Mouse (Mus musculus) limb, embryonic 11.5 days (tissue): Measurements from ENCODE around the gene Klk1b1. TPM values are rescaled to one million over a fixed set of nuclear protein-coding genes. Genes with fewer than 3 reads are reported as not detected.

ENCODE experiments used
- polyA plus RNA-seq: library from polyadenylated mRNA; unstranded; fragments of >200 nt; fragmentation: Nextera tagmentation; extraction: Ambion mirVana; gene quantifications from 2 replicates; pipeline ENCODE4 v1.2.1, GENCODE M21; 2014

Gene Klk1b1
- polyA plus RNA-seq, 1 experiment from 2014 or later, result not detected

Other genes starting within 250 kb of the Klk1b1 start
- gene Klk12, start 197.9 kb upstream of the Klk1b1 start, polyA plus RNA-seq, result not detected in 2 replicates
- gene Klk11, start 192.1 kb upstream of the Klk1b1 start, polyA plus RNA-seq, result not detected in 2 replicates
- 0.15 TPM in 1 of 2 replicates, not detected in the other for gene Klk10, start 185.7 kb upstream of the Klk1b1 start, polyA plus RNA-seq
- gene Klk9, start 174.9 kb upstream of the Klk1b1 start, polyA plus RNA-seq, result not detected in 2 replicates
- gene Klk8, start 169.2 kb upstream of the Klk1b1 start, polyA plus RNA-seq, result 15.8 and 16.1 TPM in 2 replicates
- 0.23 TPM in 1 of 2 replicates, not detected in the other for gene Klk7, start 155.5 kb upstream of the Klk1b1 start, polyA plus RNA-seq
- gene Klk6, start 142.3 kb upstream of the Klk1b1 start, polyA plus RNA-seq, result 0.24 TPM in 1 of 2 replicates, not detected in the other
- not detected in 2 replicates for gene Klk5, start 124.8 kb upstream of the Klk1b1 start, polyA plus RNA-seq
- 0.16 TPM in 2 replicates for gene Klk4, start 85.6 kb upstream of the Klk1b1 start, polyA plus RNA-seq
- gene Klk15, start 33.0 kb upstream of the Klk1b1 start, polyA plus RNA-seq, result not detected in 2 replicates
- gene Klk1b8, start 16.1 kb upstream of the Klk1b1 start, polyA plus RNA-seq, result not detected in 2 replicates
- gene Klk1b9, start 9.3 kb downstream of the Klk1b1 start, polyA plus RNA-seq, result not detected in 2 replicates
- not detected in 2 replicates for gene Klk1b11, start 29.1 kb downstream of the Klk1b1 start, polyA plus RNA-seq
- gene Klk1b26, start 45.4 kb downstream of the Klk1b1 start, polyA plus RNA-seq, result not detected in 2 replicates
- not detected in 2 replicates for gene Klk1b27, start 85.5 kb downstream of the Klk1b1 start, polyA plus RNA-seq
- not detected in 2 replicates for gene Klk1b21, start 135.6 kb downstream of the Klk1b1 start, polyA plus RNA-seq
- gene Klk1b22, start 145.9 kb downstream of the Klk1b1 start, polyA plus RNA-seq, result not detected in 2 replicates
- gene Klk1b16, start 170.0 kb downstream of the Klk1b1 start, polyA plus RNA-seq, result not detected in 2 replicates
- gene Klk1b24, start 221.5 kb downstream of the Klk1b1 start, polyA plus RNA-seq, result not detected in 2 replicates
- not detected in 2 replicates for gene Klk1b3, start 231.4 kb downstream of the Klk1b1 start, polyA plus RNA-seq
- not detected in 2 replicates for gene Klk1b4, start 240.7 kb downstream of the Klk1b1 start, polyA plus RNA-seq
- not detected in 2 replicates for gene Klk1b5, start 249.2 kb downstream of the Klk1b1 start, polyA plus RNA-seq